Mouse (Mus musculus): Measurements from ENCODE around the gene Cebpzos. TPM values are rescaled to one million over a fixed set of nuclear protein-coding genes. Genes with fewer than 3 reads are reported as not detected.

Cebpzos gene
- polyA plus RNA-seq, 1 experiment from 2014 or later: 112 TPM

DNA sequence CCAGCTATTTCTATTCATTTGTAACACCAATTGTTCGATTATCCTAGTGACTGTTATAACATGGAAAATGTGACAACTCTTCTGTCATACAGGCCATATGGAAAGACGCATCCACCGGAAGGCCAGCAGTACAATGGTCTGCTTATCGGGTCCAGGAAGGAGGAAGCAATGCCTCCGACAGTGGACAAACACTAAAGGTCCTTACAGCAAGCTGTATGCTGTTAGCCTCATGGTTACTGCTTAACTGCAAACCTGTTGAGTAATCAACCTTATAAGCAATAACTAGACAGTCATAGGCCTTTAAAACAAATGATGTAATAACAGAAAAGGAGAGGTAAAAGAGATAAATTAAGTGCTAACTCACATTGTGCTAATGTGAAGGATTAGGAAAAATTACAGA is 34.9 kb downstream of the Cebpzos start:
- no peaks in the 10 kb centered on the region for H3K27me3 ChIP-seq
- no peak overlapping the region for H3K4me2 ChIP-seq
- H3K9me3 ChIP-seq: no peaks in the 10 kb centered on the region
- no peaks in the 10 kb centered on the region for H3K4me1 ChIP-seq
- 95% methylated on average over 5 of the region's 5 CpGs for WGBS
- H3K4me3 ChIP-seq (replicated peaks): no peak overlapping the region
- peaks cover 76% of the 10 kb centered on the region for H3K36me3 ChIP-seq (replicated peaks)
- ATAC-seq (ENCODE audit: low FRiP score): no peak
- no peak overlapping the region for H3K9ac ChIP-seq
- H3K27ac ChIP-seq: no peak overlapping the region

DNA sequence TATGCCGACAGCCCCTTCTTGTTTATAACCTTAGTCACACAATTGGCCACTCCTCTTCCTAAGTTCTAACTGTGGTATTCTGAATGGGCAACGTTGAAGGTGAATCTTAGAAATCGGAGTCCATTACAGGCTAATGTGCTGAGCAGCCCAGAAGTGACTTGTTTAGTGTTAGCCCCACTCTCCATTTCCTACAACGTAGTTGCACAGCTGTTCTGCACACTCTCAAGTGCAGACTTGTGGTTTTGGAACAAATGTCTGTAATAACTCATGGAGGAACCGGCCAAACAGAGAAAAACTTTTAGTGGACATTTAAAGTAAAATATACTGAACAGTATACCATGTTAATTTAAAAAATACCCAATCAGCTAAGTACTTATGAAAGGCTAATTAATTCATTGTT is 35.8 kb downstream of the Cebpzos start:
- no peak for ATAC-seq (ENCODE audit: low FRiP score)
- Histone ChIP-seq H3K27me3 (no peaks in the 10 kb centered on the region), H3K4me1 (no peaks in the 10 kb centered on the region), H3K4me3 (replicated peaks) (no peak overlapping the region), H3K9me3 (no peaks in the 10 kb centered on the region), H3K27ac (no peak overlapping the region), H3K9ac (no peak overlapping the region), H3K36me3 (replicated peaks) (peaks cover 75% of the 10 kb centered on the region), H3K4me2 (no peak overlapping the region)
- WGBS: 90% methylated on average over 5 of the region's 5 CpGs

DNA sequence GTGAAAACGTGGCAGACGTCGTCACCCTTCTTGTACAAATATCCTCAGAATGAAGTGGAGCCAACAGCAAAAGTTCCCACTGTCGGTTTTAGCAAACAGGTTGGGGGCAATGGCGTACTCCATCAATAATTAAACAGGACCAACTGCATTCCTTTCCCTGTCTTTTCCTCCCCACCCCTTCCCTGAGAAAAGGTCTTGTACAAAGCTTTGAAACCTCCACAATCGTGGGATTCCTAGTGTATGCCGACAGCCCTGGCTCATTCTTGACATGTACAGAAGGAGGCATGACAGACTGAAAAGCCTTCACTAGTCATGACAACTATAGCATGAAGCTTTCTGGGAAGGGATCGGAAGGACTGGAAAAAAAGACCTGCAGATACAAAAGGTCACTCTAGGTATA is 36.9 kb downstream of the Cebpzos start:
- Histone ChIP-seq H3K27me3 (no peaks in the 10 kb centered on the region), H3K9ac (no peak overlapping the region), H3K4me2 (no peak overlapping the region), H3K4me3 (replicated peaks) (no peak overlapping the region), H3K9me3 (no peaks in the 10 kb centered on the region), H3K4me1 (no peaks in the 10 kb centered on the region), H3K36me3 (replicated peaks) (peaks cover 76% of the 10 kb centered on the region), H3K27ac (no peak overlapping the region)
- 92% methylated on average over 8 of the region's 8 CpGs for WGBS
- no peak for ATAC-seq (ENCODE audit: low FRiP score)

DNA sequence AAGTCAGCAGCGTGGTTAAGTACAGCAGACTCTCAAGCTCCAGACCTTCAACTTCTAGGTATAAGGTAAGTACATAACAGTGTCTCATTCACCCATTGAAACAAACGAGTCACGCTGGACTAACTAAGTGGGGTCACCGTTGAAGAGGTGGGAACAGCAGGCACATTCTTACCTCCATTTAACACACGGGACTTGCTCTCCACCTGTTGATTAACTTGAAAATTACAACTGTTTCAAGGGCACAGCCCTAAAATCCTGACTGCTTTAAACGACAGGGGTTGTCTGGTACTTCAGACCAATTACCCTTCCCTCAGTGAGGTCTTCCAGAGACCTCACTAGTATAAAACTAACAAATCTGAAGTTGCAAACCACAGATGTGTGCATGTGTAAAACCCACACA is 43.2 kb downstream of the Cebpzos start:
- H3K9me3 ChIP-seq: no peaks in the 10 kb centered on the region
- no peak overlapping the region for H3K4me3 ChIP-seq (replicated peaks)
- H3K4me1 ChIP-seq: no peaks in the 10 kb centered on the region
- no peaks in the 10 kb centered on the region for H3K27me3 ChIP-seq
- no peak for ATAC-seq (ENCODE audit: low FRiP score)
- H3K9ac ChIP-seq: no peak overlapping the region
- WGBS: 84% methylated on average over 6 of the region's 6 CpGs
- H3K36me3 ChIP-seq (replicated peaks): peaks cover 74% of the 10 kb centered on the region
- H3K27ac ChIP-seq: no peak overlapping the region
- no peak overlapping the region for H3K4me2 ChIP-seq

DNA sequence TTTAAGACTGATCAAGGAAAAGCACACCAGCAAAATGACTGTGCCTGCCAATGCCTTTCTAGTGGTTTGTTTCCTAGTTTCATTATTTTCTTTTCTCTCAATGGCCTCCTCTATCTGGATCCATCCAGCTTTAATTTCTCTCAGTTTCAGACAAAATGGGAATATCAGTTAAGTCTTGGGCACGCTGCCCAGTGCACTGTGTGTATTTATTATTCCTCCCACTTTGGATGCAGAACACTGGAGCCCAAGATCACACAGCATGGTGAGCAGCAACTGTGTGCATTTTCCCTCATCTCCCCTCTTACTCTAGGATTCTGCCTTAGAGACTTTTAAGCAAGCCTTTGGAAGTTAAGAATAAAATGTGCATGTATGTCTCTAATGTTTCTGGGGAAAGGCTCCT is 48.1 kb downstream of the Cebpzos start:
- no peak overlapping the region for H3K27ac ChIP-seq
- no peak for ATAC-seq (ENCODE audit: low FRiP score)
- H3K36me3 ChIP-seq (replicated peaks): peaks cover 51% of the 10 kb centered on the region
- WGBS: 88% methylated on average over 1 of the region's 1 CpGs
- no peak overlapping the region for H3K4me2 ChIP-seq
- H3K4me1 ChIP-seq: no peaks in the 10 kb centered on the region
- H3K27me3 ChIP-seq: no peaks in the 10 kb centered on the region
- no peaks in the 10 kb centered on the region for H3K9me3 ChIP-seq
- H3K9ac ChIP-seq: no peak overlapping the region
- no peak overlapping the region for H3K4me3 ChIP-seq (replicated peaks)

DNA sequence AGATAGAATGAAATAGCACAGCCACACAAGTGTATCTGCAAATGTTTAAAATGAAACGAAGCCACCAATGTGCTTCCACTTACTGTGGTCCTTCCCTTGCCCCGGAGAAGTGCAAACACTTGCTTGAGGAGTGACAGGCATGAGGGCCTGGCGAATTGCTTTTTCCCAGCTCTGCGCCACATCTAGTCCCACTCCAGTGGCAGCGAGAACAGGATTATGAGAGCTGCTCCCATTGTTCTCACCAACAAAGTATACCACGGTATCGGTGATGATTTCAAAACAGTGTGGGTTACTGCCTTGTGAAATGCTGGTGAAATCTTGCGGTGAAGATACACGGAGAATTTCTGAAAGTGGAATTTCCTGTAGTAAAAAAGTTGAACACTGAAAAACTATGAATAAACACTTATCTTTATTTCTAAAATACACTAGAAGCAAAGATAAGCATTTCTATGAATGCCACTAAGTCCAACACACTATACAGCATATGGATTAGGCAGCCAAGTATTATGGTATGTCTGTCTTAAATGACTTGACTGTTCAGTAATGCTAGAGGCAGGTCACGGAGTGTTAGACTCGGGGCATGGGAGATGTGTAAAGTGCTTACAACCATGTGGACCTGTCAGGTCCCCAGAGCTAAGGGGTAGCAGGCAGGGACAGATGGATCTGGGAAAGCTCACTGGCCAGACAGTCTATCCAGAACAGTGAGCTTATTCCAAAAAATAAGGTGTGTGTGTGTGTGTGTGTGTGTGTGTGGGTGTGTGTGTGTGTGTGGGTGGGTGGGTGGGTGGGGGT is 50.0 kb downstream of the Cebpzos start:
- no peak overlapping the region for H3K27ac ChIP-seq
- WGBS: 93% methylated on average over 11 of the region's 11 CpGs
- no peak overlapping the region for H3K4me3 ChIP-seq (replicated peaks)
- H3K9ac ChIP-seq: no peak overlapping the region
- no peak overlapping the region for H3K4me2 ChIP-seq
- H3K36me3 ChIP-seq (replicated peaks): peaks cover 43% of the 10 kb centered on the region
- H3K27me3 ChIP-seq: no peaks in the 10 kb centered on the region
- ATAC-seq (ENCODE audit: low FRiP score): no peak
- H3K4me1 ChIP-seq: no peaks in the 10 kb centered on the region
- no peaks in the 10 kb centered on the region for H3K9me3 ChIP-seq

DNA sequence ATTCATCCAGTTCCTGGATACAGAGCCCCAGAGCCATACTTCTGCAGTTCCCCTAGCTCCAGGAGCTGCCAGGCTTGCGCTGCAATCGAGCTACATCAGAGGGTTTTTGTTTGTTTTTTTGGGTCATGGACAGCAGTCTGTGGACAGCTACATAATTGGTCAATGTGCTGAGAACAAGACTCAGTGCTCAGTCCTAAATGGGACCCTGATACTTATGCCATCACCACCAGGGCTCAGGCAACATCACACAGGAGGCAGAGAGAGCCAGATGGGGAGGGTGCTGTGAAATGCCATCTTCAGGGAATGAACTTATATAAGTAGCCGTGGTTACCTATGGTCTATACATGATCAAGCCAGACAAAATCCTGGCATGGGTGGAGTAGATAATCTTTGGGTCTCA is 52.2 kb downstream of the Cebpzos start:
- Histone ChIP-seq H3K4me3 (replicated peaks) (no peak overlapping the region), H3K9ac (no peak overlapping the region), H3K27me3 (no peaks in the 10 kb centered on the region), H3K36me3 (replicated peaks) (peaks cover 28% of the 10 kb centered on the region), H3K27ac (no peak overlapping the region), H3K4me2 (no peak overlapping the region), H3K9me3 (no peaks in the 10 kb centered on the region), H3K4me1 (no peaks in the 10 kb centered on the region)
- ATAC-seq (ENCODE audit: low FRiP score): no peak
- WGBS: 83% methylated on average over 3 of the region's 3 CpGs

Other genes starting within 250 kb of the Cebpzos start
- gene Strn, start 179.3 kb upstream of the Cebpzos start, polyA plus RNA-seq (2016; fragmentation: Nextera tagmentation; extraction: Ambion mirVana): 7.5 and 8.8 TPM in 2 replicates
- 20.6 TPM in 2 replicates for gene Heatr5b, start 81.1 kb upstream of the Cebpzos start, polyA plus RNA-seq (2016; fragmentation: Nextera tagmentation; extraction: Ambion mirVana)
- gene Gpatch11, start 80.9 kb upstream of the Cebpzos start, polyA plus RNA-seq (2016; fragmentation: Nextera tagmentation; extraction: Ambion mirVana): 51.3 and 53.4 TPM in 2 replicates
- 6.5 and 7.4 TPM in 2 replicates for gene Eif2ak2, start 33.9 kb upstream of the Cebpzos start, polyA plus RNA-seq (2016; fragmentation: Nextera tagmentation; extraction: Ambion mirVana)
- 0.18 TPM in 1 of 2 replicates, not detected in the other for gene Sult6b1, start 9.5 kb upstream of the Cebpzos start, polyA plus RNA-seq (2016; fragmentation: Nextera tagmentation; extraction: Ambion mirVana)
- gene Cebpz, start 20.6 kb downstream of the Cebpzos start, polyA plus RNA-seq (2016; fragmentation: Nextera tagmentation; extraction: Ambion mirVana): 69.2 and 76.0 TPM in 2 replicates
- 46.3 and 55.6 TPM in 2 replicates for gene Ndufaf7, start 20.6 kb downstream of the Cebpzos start, polyA plus RNA-seq (2016; fragmentation: Nextera tagmentation; extraction: Ambion mirVana)
- 51.0 and 55.2 TPM in 2 replicates for gene Prkd3, start 104.3 kb downstream of the Cebpzos start, polyA plus RNA-seq (2016; fragmentation: Nextera tagmentation; extraction: Ambion mirVana)
- 8.8 and 9.4 TPM in 2 replicates for gene Qpct, start 135.4 kb downstream of the Cebpzos start, polyA plus RNA-seq (2016; fragmentation: Nextera tagmentation; extraction: Ambion mirVana)